ENCODE assay signal across 16 mouse cellular contexts in the genomic region with DNA sequence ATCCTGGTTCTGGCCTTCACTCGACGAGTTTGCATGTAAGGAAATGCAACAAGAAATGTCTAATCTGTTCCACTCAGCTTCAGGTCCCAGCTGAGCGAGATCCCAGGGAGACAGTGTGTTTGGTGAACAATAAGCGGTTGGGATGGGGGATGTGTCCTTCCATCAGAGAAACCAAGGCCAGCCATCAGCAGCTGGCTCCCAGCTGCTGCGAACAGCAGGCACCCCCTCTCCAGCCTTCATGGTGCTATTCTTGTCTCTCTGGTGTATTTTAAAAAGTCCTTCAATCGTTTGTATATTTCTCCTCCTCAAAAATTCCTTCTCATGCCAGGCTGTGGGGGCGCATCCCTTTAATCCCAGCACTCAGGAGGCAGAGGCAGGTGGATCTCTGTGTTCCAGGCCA. TPM values are rescaled to one million over a fixed set of nuclear protein-coding genes. Genes with fewer than 3 reads are reported as not detected.
A peak's percentile ranks its signal among the peaks of the same experiment; 100 is the strongest.
DNase-seq lines count a peak whose midpoint lies in the region; ATAC-seq and TF ChIP-seq lines count a peak whose summit lies in the region.
"Had no signal": no experiment of that assay in that cellular context is flagged by ENCODE, and none has a peak within 500 bp of the region (broad histone marks: within the 10 kb centered on the region; RNA-seq: fewer than 3 reads in every experiment).

No protein-coding gene starts in this region.

- no peaks in the 10 kb centered on the region for H3K27me3 ChIP-seq in heart, embryonic 15.5 days
- 0 out of 2 replicates have a peak, but pooled peaks cover 5% of the 10 kb centered on the region for H3K27me3 ChIP-seq in lung, embryonic 14.5 days (ENCODE audit: insufficient read depth, low read length)
- H3K27me3 ChIP-seq in embryonic facial prominence, embryonic 14.5 days (replicated peaks; ENCODE audit: control insufficient read depth, insufficient read depth, low read length): peaks cover 14% of the 10 kb centered on the region; the same call in 1 of the 2 replicates
- H3K27me3 ChIP-seq in stomach, embryonic 15.5 days (replicated peaks): no peaks in the 10 kb centered on the region

- WGBS in heart, embryonic 15.5 days: 48% methylated on average over 7 of the region's 7 CpGs
- 52% methylated on average over 7 of the region's 7 CpGs for WGBS in lung, embryonic 14.5 days
- 53% methylated on average over 7 of the region's 7 CpGs for WGBS in embryonic facial prominence, embryonic 14.5 days
- WGBS in stomach, embryonic 15.5 days: 47% methylated on average over 7 of the region's 7 CpGs

- H3K36me3 ChIP-seq in heart, embryonic 15.5 days: no peaks in the 10 kb centered on the region
- no peaks in the 10 kb centered on the region for H3K36me3 ChIP-seq in lung, embryonic 14.5 days (ENCODE audit: insufficient read depth)
- H3K36me3 ChIP-seq in embryonic facial prominence, embryonic 14.5 days (ENCODE audit: control insufficient read depth, insufficient read depth, low read length): no peaks in the 10 kb centered on the region
- H3K36me3 ChIP-seq in stomach, embryonic 15.5 days: no peaks in the 10 kb centered on the region
- H3K36me3 ChIP-seq: hindbrain, embryonic 13.5 days; liver, embryonic 13.5 days; midbrain, embryonic 12.5 days had no signal

- H3K4me2 ChIP-seq in heart, embryonic 15.5 days: no peak overlapping the region
- H3K4me2 ChIP-seq in lung, embryonic 14.5 days: no peak overlapping the region
- H3K4me2 ChIP-seq in embryonic facial prominence, embryonic 14.5 days (ENCODE audit: low read depth, low read length): no peak overlapping the region
- no peak overlapping the region for H3K4me2 ChIP-seq in stomach, embryonic 15.5 days
- H3K4me2 ChIP-seq: hindbrain, embryonic 13.5 days; liver, embryonic 13.5 days; midbrain, embryonic 12.5 days had no signal

- H3K4me3 ChIP-seq in heart, embryonic 15.5 days: no peak overlapping the region
- no peak overlapping the region for H3K4me3 ChIP-seq in lung, embryonic 14.5 days (ENCODE audit: low read depth, low read length)
- no peak overlapping the region for H3K4me3 ChIP-seq in embryonic facial prominence, embryonic 14.5 days (ENCODE audit: low read depth, low read length)
- no peak overlapping the region for H3K4me3 ChIP-seq in stomach, embryonic 15.5 days (replicated peaks)
- no peak overlapping the region for H3K4me3 ChIP-seq in left cerebral cortex, adult 2 months
- H3K4me3 ChIP-seq: erythroblast, embryonic 14.5 days; hindbrain, embryonic 13.5 days; liver, embryonic 13.5 days; midbrain, embryonic 12.5 days had no signal

- TF ChIP-seq CTCF in lung, embryonic 14.5 days (IDR thresholded peaks at IDR 0.05; ENCODE audit: low read depth): no peak
- TF ChIP-seq CTCF in left cerebral cortex, adult 2 months (IDR thresholded peaks at IDR 0.05): no peak

- H3K27ac ChIP-seq in heart, embryonic 15.5 days: 0 out of 2 replicates have a peak overlapping the region, but pooled peaks have one; percentile 10
- H3K27ac ChIP-seq in lung, embryonic 14.5 days (ENCODE audit: low read depth): no peak overlapping the region
- peak overlapping the region; percentile 52 for H3K27ac ChIP-seq in embryonic facial prominence, embryonic 14.5 days (replicated peaks; ENCODE audit: low read depth, low read length)
- H3K27ac ChIP-seq in stomach, embryonic 15.5 days: peak overlapping the region; percentile 58
- no peak overlapping the region for H3K27ac ChIP-seq in left cerebral cortex, adult 2 months
- H3K27ac ChIP-seq: hindbrain, embryonic 13.5 days; liver, embryonic 13.5 days; midbrain, embryonic 12.5 days had no signal

- no peaks in the 10 kb centered on the region for H3K9me3 ChIP-seq in heart, embryonic 15.5 days (replicated peaks)
- no peaks in the 10 kb centered on the region for H3K9me3 ChIP-seq in lung, embryonic 14.5 days (ENCODE audit: low read depth, low read length)
- no peaks in the 10 kb centered on the region for H3K9me3 ChIP-seq in embryonic facial prominence, embryonic 14.5 days (ENCODE audit: control insufficient read depth, low read length)
- no peaks in the 10 kb centered on the region for H3K9me3 ChIP-seq in stomach, embryonic 15.5 days
- H3K9me3 ChIP-seq: hindbrain, embryonic 13.5 days; liver, embryonic 13.5 days; midbrain, embryonic 12.5 days had no signal

- H3K4me1 ChIP-seq in heart, embryonic 15.5 days (replicated peaks): peaks cover 35% of the 10 kb centered on the region
- no peaks in the 10 kb centered on the region for H3K4me1 ChIP-seq in lung, embryonic 14.5 days (ENCODE audit: insufficient read depth)
- peaks cover 11% of the 10 kb centered on the region for H3K4me1 ChIP-seq in embryonic facial prominence, embryonic 14.5 days (ENCODE audit: control insufficient read depth, insufficient read depth, low read length)
- peaks cover 14% of the 10 kb centered on the region; the same call in 1 of the 2 replicates for H3K4me1 ChIP-seq in stomach, embryonic 15.5 days

- no peak for DNase-seq in heart, adult 8-10 months (ENCODE audit: low spot score)
- peak; percentile 35 for DNase-seq in lung, embryonic 14.5 days
- DNase-seq in lung, postnatal 14 days: no peak
- peak; percentile 70 for DNase-seq in embryonic facial prominence, embryonic 14.5 days (ENCODE audit: low spot score)
- no peak for DNase-seq in left cerebral cortex, adult 2 months (ENCODE audit: extremely low spot score in 1 of 2, low spot score in 2 of 2)
- DNase-seq: cerebellum, adult 9-10 months; forebrain, postnatal 0 days; kidney, adult 9 months; layer of hippocampus, postnatal 36 days; left cerebral cortex, postnatal 4 days; liver, embryonic 13.5 days had no signal

- no peak for ATAC-seq in heart, embryonic 15.5 days (replicated peaks; ENCODE audit: insufficient number of reproducible peaks, insufficient read depth, low FRiP score, low read depth)
- no peak for ATAC-seq in lung, embryonic 14.5 days (ENCODE audit: insufficient read depth)
- no peak for ATAC-seq in embryonic facial prominence, embryonic 14.5 days (ENCODE audit: low read depth)
- no peak for ATAC-seq in stomach, embryonic 15.5 days (ENCODE audit: insufficient read depth, low FRiP score, low read depth)
- ATAC-seq: forebrain, postnatal 0 days had no signal

- intact Hi-C loops in left cerebral cortex, adult 2 months (cut with DNase I): no loop called here

- H3K9ac ChIP-seq in heart, embryonic 15.5 days: no peak overlapping the region
- H3K9ac ChIP-seq in lung, embryonic 14.5 days: no peak overlapping the region
- no peak overlapping the region for H3K9ac ChIP-seq in embryonic facial prominence, embryonic 14.5 days (ENCODE audit: low read depth, low read length)
- H3K9ac ChIP-seq in stomach, embryonic 15.5 days: no peak overlapping the region
- H3K9ac ChIP-seq: forebrain, postnatal 0 days; hindbrain, embryonic 13.5 days; liver, embryonic 13.5 days; midbrain, embryonic 12.5 days had no signal

RNA-seq across cellular contexts. Expression of a gene that starts 4.6 kb away (rescaled TPM):
- polyA plus RNA-seq in heart, embryonic 15.5 days (2015; fragmentation: Nextera tagmentation; extraction: Ambion mirVana): 429 and 457 TPM in 2 replicates
- total RNA-seq in heart, adult 8-10 months (2022): 100 to 1,000 TPM; 190 to 247 (median 212) TPM
- 137 and 143 TPM in 2 replicates for polyA plus RNA-seq in lung, embryonic 14.5 days (2014; fragmentation: Nextera tagmentation; extraction: Ambion mirVana)
- 145 and 160 TPM in 2 replicates for polyA plus RNA-seq in embryonic facial prominence, embryonic 14.5 days (2014; fragmentation: Nextera tagmentation; extraction: Ambion mirVana)
- polyA plus RNA-seq in stomach, embryonic 15.5 days (2015; fragmentation: Nextera tagmentation; extraction: Ambion mirVana): 306 and 329 TPM in 2 replicates
- total RNA-seq in left cerebral cortex, adult 2 months (2021): 10 to 100 TPM; 19.2 to 22.2 TPM

RNA-seq across cellular contexts. Expression of a gene that starts 34.0 kb away (rescaled TPM):
- polyA plus RNA-seq in heart, embryonic 15.5 days (2015; fragmentation: Nextera tagmentation; extraction: Ambion mirVana): 54.1 and 54.4 TPM in 2 replicates
- total RNA-seq in heart, adult 8-10 months (2022): 100 to 1,000 TPM in 1 of 4 experiments, 10 to 100 TPM in 3; 85.0 to 100 (median 88.9) TPM
- polyA plus RNA-seq in lung, embryonic 14.5 days (2014; fragmentation: Nextera tagmentation; extraction: Ambion mirVana): 32.8 and 38.0 TPM in 2 replicates
- polyA plus RNA-seq in embryonic facial prominence, embryonic 14.5 days (2014; fragmentation: Nextera tagmentation; extraction: Ambion mirVana): 35.0 and 37.9 TPM in 2 replicates
- 36.6 and 39.7 TPM in 2 replicates for polyA plus RNA-seq in stomach, embryonic 15.5 days (2015; fragmentation: Nextera tagmentation; extraction: Ambion mirVana)
- total RNA-seq in left cerebral cortex, adult 2 months (2021): 100 to 1,000 TPM; 442 to 461 TPM

RNA-seq across cellular contexts. Expression of a gene that starts 35.9 kb away (rescaled TPM):
- polyA plus RNA-seq in heart, embryonic 15.5 days (2015; fragmentation: Nextera tagmentation; extraction: Ambion mirVana): 50.6 and 60.8 TPM in 2 replicates
- total RNA-seq in heart, adult 8-10 months (2022): 100 to 1,000 TPM in 1 of 4 experiments, 10 to 100 TPM in 3; 76.6 to 108 (median 91.0) TPM
- 33.8 and 36.5 TPM in 2 replicates for polyA plus RNA-seq in lung, embryonic 14.5 days (2014; fragmentation: Nextera tagmentation; extraction: Ambion mirVana)
- 71.4 and 82.9 TPM in 2 replicates for polyA plus RNA-seq in embryonic facial prominence, embryonic 14.5 days (2014; fragmentation: Nextera tagmentation; extraction: Ambion mirVana)
- 44.5 and 46.5 TPM in 2 replicates for polyA plus RNA-seq in stomach, embryonic 15.5 days (2015; fragmentation: Nextera tagmentation; extraction: Ambion mirVana)
- 10 to 100 TPM; 35.7 to 40.9 TPM for total RNA-seq in left cerebral cortex, adult 2 months (2021)

Comparison
In these comparisons a context has a peak if more than half of its experiments do, and no peak if none do; other contexts are left out.
1. DNase-seq: peak in lung, embryonic 14.5 days (single experiment) and embryonic facial prominence, embryonic 14.5 days (single experiment); none in heart, adult 8-10 months (single experiment), lung, postnatal 14 days (single experiment) and left cerebral cortex, adult 2 months (0 of 2).
2. H3K27ac ChIP-seq: peak in heart, embryonic 15.5 days (single experiment), embryonic facial prominence, embryonic 14.5 days (single experiment) and stomach, embryonic 15.5 days (single experiment); none in lung, embryonic 14.5 days (single experiment) and left cerebral cortex, adult 2 months (single experiment).